Mouse (Mus musculus) olfactory bulb, adult 2 months (tissue): Measurements from ENCODE around the gene Cend1. TPM values are rescaled to one million over a fixed set of nuclear protein-coding genes. Genes with fewer than 3 reads are reported as not detected.

ENCODE experiments used
- H3K27ac ChIP-seq: fragments of 200-500 bp; 2 replicates; pipeline ENCODE4 v1.5.1; 2012; ENCODE audit warnings: low read depth, low read length; ENCODE audit not compliant: insufficient read depth
- H3K4me1 ChIP-seq: fragments of 200-500 bp; 2 replicates; pipeline ENCODE4 v1.6.1; 2012; ENCODE audit warnings: low read length; ENCODE audit not compliant: control insufficient read depth, insufficient read depth
- H3K4me3 ChIP-seq: fragments of 200-500 bp; 2 replicates; pipeline ENCODE4 v1.5.1; 2012; ENCODE audit warnings: mild to moderate bottlenecking, low read depth, low read length, moderate library complexity; ENCODE audit not compliant: insufficient read depth
- CTCF ChIP-seq: fragments of 200-500 bp; IDR thresholded peaks from 2 replicates; pipeline ENCODE4 v1.5.1; 2012; ENCODE audit warnings: low read depth, mild to moderate bottlenecking, low read length, moderate library complexity; ENCODE audit not compliant: insufficient read depth
- POLR2A ChIP-seq: fragments of 200-500 bp; IDR thresholded peaks from 2 replicates; pipeline ENCODE4 v1.6.1; 2012; ENCODE audit warnings: mild to moderate bottlenecking, low read depth, low read length, moderate library complexity; ENCODE audit not compliant: insufficient read depth
- WGBS: fragments of 180-500 bp; shearing (Covaris S2); methylation state at CpG from one replicate; pipeline ENCODE4 v1.1.7; 2018; 5-methylcytosine and 5-hydroxymethylcytosine counted together
- polyA plus RNA-seq: library from polyadenylated mRNA; stranded (reverse); fragments of >200 nt; gene quantifications from 2 replicates; pipeline ENCODE4 v1.2.4, GENCODE M21; 2012; ENCODE audit warnings: low replicate concordance; ENCODE audit not compliant: missing spikeins, insufficient read depth, insufficient read length

Gene Cend1
- polyA plus RNA-seq, 1 experiment, result not detected

- WGBS, result 8% methylated on average over 9 of the region's 9 CpGs
- Histone ChIP-seq H3K4me3 (peak overlapping the region; percentile 72), H3K27ac (no peak overlapping the region; the same call in 1 of the 2 replicates), H3K4me1 (peaks cover 3% of the 10 kb centered on the region; the same call in 1 of the 2 replicates)
- no peak for TF ChIP-seq CTCF
- TF ChIP-seq POLR2A, result no peak
These were observed 36.6 kb downstream of the Cend1 start for GRCm38 (mm10) chr7:141392552-141393222.

GRCm38 (mm10) chr7:141391625-141392551 is 37.4 kb downstream of the Cend1 start, which contains the start of gene Taldo1:
TSS of gene Taldo1 (plus strand) at chr7:141392199.
- peak within 1 kb of the TSS; percentile 72 for H3K4me3 ChIP-seq
- TF ChIP-seq POLR2A (peak; percentile 87), CTCF (no peak)
- peaks cover 3% of the 10 kb centered on the region; the same call in 1 of the 2 replicates for H3K4me1 ChIP-seq
- H3K27ac ChIP-seq, result peak within 1 kb of the TSS; percentile 58
- under 1% methylated on average over 57 of the region's 57 CpGs for WGBS

GRCm38 (mm10) chr7:141390326-141391259 is 38.7 kb downstream of the Cend1 start:
- WGBS, result 64% methylated on average over 9 of the region's 9 CpGs

GRCm38 (mm10) chr7:141388487-141389109 is 40.7 kb downstream of the Cend1 start:
- no peak for TF ChIP-seq CTCF
- no peak for TF ChIP-seq POLR2A
- 64% methylated on average over 3 of the region's 3 CpGs for WGBS
- Histone ChIP-seq H3K4me1 (peaks cover 3% of the 10 kb centered on the region; the same call in 1 of the 2 replicates), H3K27ac (no peak overlapping the region), H3K4me3 (no peak overlapping the region)

More at GRCm38 (mm10) chr7:141390326-141391259, 38.7 kb downstream of the Cend1 start:
- H3K4me1 ChIP-seq, result peaks cover 3% of the 10 kb centered on the region; the same call in 1 of the 2 replicates
- H3K4me3 ChIP-seq, result no peak overlapping the region
- no peak overlapping the region for H3K27ac ChIP-seq
- TF ChIP-seq CTCF (no peak), POLR2A (no peak)

GRCm38 (mm10) chr7:141387807-141388486 is 41.3 kb downstream of the Cend1 start:
- Histone ChIP-seq H3K27ac (no peak overlapping the region), H3K4me3 (no peak overlapping the region), H3K4me1 (peaks cover 3% of the 10 kb centered on the region; the same call in 1 of the 2 replicates)
- WGBS, result 41% methylated on average over 2 of the region's 2 CpGs
- no peak for TF ChIP-seq POLR2A
- no peak for TF ChIP-seq CTCF

GRCm38 (mm10) chr7:141381068-141381835 is 48.0 kb downstream of the Cend1 start:
- 73% methylated on average over 4 of the region's 4 CpGs for WGBS
- no peak for TF ChIP-seq CTCF
- no peak for TF ChIP-seq POLR2A
- Histone ChIP-seq H3K4me1 (no peaks in the 10 kb centered on the region), H3K27ac (no peak overlapping the region), H3K4me3 (no peak overlapping the region)

- WGBS, result 69% methylated on average over 4 of the region's 4 CpGs
- H3K4me1 ChIP-seq, result no peaks in the 10 kb centered on the region
- H3K4me3 ChIP-seq, result no peak overlapping the region
- TF ChIP-seq CTCF (no peak), POLR2A (no peak)
- no peak overlapping the region for H3K27ac ChIP-seq
These were observed 49.7 kb downstream of the Cend1 start for GRCm38 (mm10) chr7:141379584-141379983.

Other genes starting within 250 kb of the Cend1 start
- gene Hras, start 235.5 kb downstream of the Cend1 start, polyA plus RNA-seq, result not detected in 2 replicates
- gene Lrrc56, start 235.3 kb downstream of the Cend1 start, polyA plus RNA-seq, result not detected in 2 replicates
- gene Lmntd2, start 215.4 kb downstream of the Cend1 start, polyA plus RNA-seq, result not detected in 2 replicates
- gene Rassf7, start 213.6 kb downstream of the Cend1 start, polyA plus RNA-seq, result not detected in 2 replicates
- gene Phrf1, start 200.7 kb downstream of the Cend1 start, polyA plus RNA-seq, result not detected in 2 replicates
- not detected in 2 replicates for gene Irf7, start 163.0 kb downstream of the Cend1 start, polyA plus RNA-seq
- gene Cdhr5, start 152.7 kb downstream of the Cend1 start, polyA plus RNA-seq, result not detected in 2 replicates
- not detected in 2 replicates for gene Sct, start 150.4 kb downstream of the Cend1 start, polyA plus RNA-seq
- gene Drd4, start 137.5 kb downstream of the Cend1 start, polyA plus RNA-seq, result not detected in 2 replicates
- gene Deaf1, start 101.8 kb downstream of the Cend1 start, polyA plus RNA-seq, result not detected in 2 replicates
- not detected in 2 replicates for gene Tmem80, start 101.8 kb downstream of the Cend1 start, polyA plus RNA-seq
- not detected in 2 replicates for gene Eps8l2, start 90.6 kb downstream of the Cend1 start, polyA plus RNA-seq
- gene Taldo1, start 37.3 kb downstream of the Cend1 start, polyA plus RNA-seq, result not detected in 2 replicates
- not detected in 2 replicates for gene Gatd1, start 15.4 kb downstream of the Cend1 start, polyA plus RNA-seq
- gene Slc25a22, start 8.4 kb upstream of the Cend1 start, polyA plus RNA-seq, result not detected in 2 replicates
- not detected in 2 replicates for gene Pidd1, start 14.5 kb upstream of the Cend1 start, polyA plus RNA-seq
- 977 TPM in 1 of 2 replicates, not detected in the other for gene Rplp2, start 17.9 kb upstream of the Cend1 start, polyA plus RNA-seq
- gene Pnpla2, start 25.7 kb upstream of the Cend1 start, polyA plus RNA-seq, result not detected in 2 replicates
- not detected in 2 replicates for gene Cracr2b, start 31.6 kb upstream of the Cend1 start, polyA plus RNA-seq
- gene Cd151, start 37.9 kb upstream of the Cend1 start, polyA plus RNA-seq, result not detected in 2 replicates
- not detected in 2 replicates for gene Polr2l, start 45.6 kb upstream of the Cend1 start, polyA plus RNA-seq
- not detected in 2 replicates for gene Tspan4, start 45.7 kb upstream of the Cend1 start, polyA plus RNA-seq
- gene Chid1, start 110.4 kb upstream of the Cend1 start, polyA plus RNA-seq, result not detected in 2 replicates
- gene Ap2a2, start 132.7 kb upstream of the Cend1 start, polyA plus RNA-seq, result not detected in 2 replicates
- not detected in 2 replicates for gene Muc6, start 225.8 kb upstream of the Cend1 start, polyA plus RNA-seq